Mouse (Mus musculus): ENCODE data around the gene Whamm. TPM values are rescaled to one million over a fixed set of nuclear protein-coding genes. Genes with fewer than 3 reads are reported as not detected.

Whamm gene
- total and polyA plus RNA-seq, 3 experiments, result 23.6 to 40.6 (median 25.3) TPM

GRCm38 (mm10) chr7:81579312-81579711 lies 8.2 kb downstream of the Whamm start:
- TF ChIP-seq TAL1 (conservative IDR thresholded peaks at IDR 0.05; ENCODE audit: low read depth, low read length) (no peak), GATA1 (IDR thresholded peaks at IDR 0.05; ENCODE audit: borderline replicate concordance, low read length) (no peak), GATA2 (IDR thresholded peaks at IDR 0.05; ENCODE audit: borderline replicate concordance, low read depth, low read length) (no peak), POLR2AphosphoS5 (IDR thresholded peaks at IDR 0.05; ENCODE audit: insufficient replicate concordance, low read depth, low read length) (no peak), CTCF (IDR thresholded peaks at IDR 0.05; ENCODE audit: low read depth, low read length) (no peak)
- ATAC-seq (ENCODE audit: extremely low read depth, insufficient number of reproducible peaks, low FRiP score, poor library complexity, severe bottlenecking) (no peak), DNase-seq (ENCODE audit: low spot score) (no peak)
- Histone ChIP-seq H3K4me3 (ENCODE audit: low read depth, low read length) (no peak overlapping the region), H3K4me1 (ENCODE audit: insufficient read depth, low read depth, low read length) (peaks cover 26% of the 10 kb centered on the region), H3K36me3 (replicated peaks) (peaks cover 66% of the 10 kb centered on the region), H3K27me3 (ENCODE audit: insufficient read depth, low read length) (no peaks in the 10 kb centered on the region), H3K9me3 (replicated peaks) (no peaks in the 10 kb centered on the region)

- H3K4me1 ChIP-seq (ENCODE audit: insufficient read depth, low read depth, low read length), result peaks cover 3% of the 10 kb centered on the region; the same call in 1 of the 2 replicates
- no peak overlapping the region for H3K4me3 ChIP-seq (ENCODE audit: low read depth, low read length)
- H3K27me3 ChIP-seq (ENCODE audit: insufficient read depth, low read length), result no peaks in the 10 kb centered on the region
- no peak for TF ChIP-seq TAL1 (conservative IDR thresholded peaks at IDR 0.05; ENCODE audit: low read depth, low read length)
- no peak for TF ChIP-seq GATA1 (IDR thresholded peaks at IDR 0.05; ENCODE audit: borderline replicate concordance, low read length)
- ATAC-seq (ENCODE audit: extremely low read depth, insufficient number of reproducible peaks, low FRiP score, poor library complexity, severe bottlenecking) (no peak), DNase-seq (ENCODE audit: low spot score) (no peak)
- H3K36me3 ChIP-seq (replicated peaks), result peaks cover 70% of the 10 kb centered on the region
- peaks cover 8% of the 10 kb centered on the region for H3K9me3 ChIP-seq (replicated peaks)
Measured at GRCm38 (mm10) chr7:81583512-81583911, 12.4 kb downstream of the Whamm start.

DNA sequence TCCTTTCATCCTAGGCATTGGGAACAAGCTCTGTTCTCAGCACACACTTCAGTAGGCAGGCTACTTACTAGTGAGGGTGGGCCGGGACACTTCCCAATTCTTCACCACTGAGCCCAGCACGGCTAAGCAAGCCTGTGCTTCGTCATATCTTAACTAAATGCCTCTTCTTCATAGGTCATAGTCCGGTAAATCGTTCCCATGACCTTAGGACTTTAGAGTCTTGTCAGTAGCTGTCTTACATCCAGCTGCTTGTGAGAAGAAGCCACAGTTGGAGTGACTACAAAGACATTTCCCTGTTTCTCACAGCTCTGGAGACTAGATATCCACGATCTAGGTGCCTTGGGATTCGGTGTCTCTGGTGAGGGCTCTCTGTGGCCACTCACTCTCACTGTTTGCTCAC lies 14.3 kb downstream of the Whamm start:
- ATAC-seq (ENCODE audit: extremely low read depth, insufficient number of reproducible peaks, low FRiP score, poor library complexity, severe bottlenecking), result no peak
- no peak for DNase-seq (ENCODE audit: low spot score)
- H3K36me3 ChIP-seq (replicated peaks), result peaks cover 73% of the 10 kb centered on the region

DNA sequence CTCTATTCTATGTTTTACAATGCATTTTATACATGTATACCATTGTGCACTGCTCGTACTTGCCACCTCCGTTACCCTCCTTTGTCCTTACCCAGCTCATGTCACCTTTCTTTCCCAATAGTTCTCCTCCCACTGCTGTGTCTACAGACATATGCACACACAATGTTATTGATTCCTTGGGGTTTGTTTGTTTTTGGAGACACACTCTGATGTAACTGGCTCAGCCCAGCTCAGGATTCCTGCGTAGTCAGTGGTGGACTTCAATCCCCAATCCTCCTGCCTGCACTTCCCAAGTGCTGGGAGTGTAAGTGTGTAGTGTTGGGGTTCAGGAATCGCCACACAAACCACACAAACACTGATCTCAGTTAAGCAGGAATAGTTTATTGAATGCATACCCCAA lies 16.2 kb downstream of the Whamm start:
- H3K27me3 ChIP-seq (ENCODE audit: insufficient read depth, low read length), result no peaks in the 10 kb centered on the region
- H3K4me1 ChIP-seq (ENCODE audit: insufficient read depth, low read depth, low read length), result no peaks in the 10 kb centered on the region
- peaks cover 87% of the 10 kb centered on the region for H3K36me3 ChIP-seq (replicated peaks)
- DNase-seq (ENCODE audit: low spot score), result no peak
- no peak overlapping the region for H3K4me3 ChIP-seq (ENCODE audit: low read depth, low read length)
- no peak for ATAC-seq (ENCODE audit: extremely low read depth, insufficient number of reproducible peaks, low FRiP score, poor library complexity, severe bottlenecking)
- no peak for TF ChIP-seq POLR2AphosphoS5 (IDR thresholded peaks at IDR 0.05; ENCODE audit: insufficient replicate concordance, low read depth, low read length)
- TF ChIP-seq GATA2 (IDR thresholded peaks at IDR 0.05; ENCODE audit: borderline replicate concordance, low read depth, low read length), result no peak
- no peak for TF ChIP-seq CTCF (IDR thresholded peaks at IDR 0.05; ENCODE audit: low read depth, low read length)
- no peak for TF ChIP-seq TAL1 (conservative IDR thresholded peaks at IDR 0.05; ENCODE audit: low read depth, low read length)
- no peak for TF ChIP-seq GATA1 (IDR thresholded peaks at IDR 0.05; ENCODE audit: borderline replicate concordance, low read length)
- peaks cover 8% of the 10 kb centered on the region for H3K9me3 ChIP-seq (replicated peaks)

More for the DNA sequence above, 14.3 kb downstream of the Whamm start:
- H3K4me3 ChIP-seq (ENCODE audit: low read depth, low read length), result no peak overlapping the region
- TF ChIP-seq GATA2 (IDR thresholded peaks at IDR 0.05; ENCODE audit: borderline replicate concordance, low read depth, low read length), result no peak
- TF ChIP-seq POLR2AphosphoS5 (IDR thresholded peaks at IDR 0.05; ENCODE audit: insufficient replicate concordance, low read depth, low read length), result no peak
- TF ChIP-seq CTCF (IDR thresholded peaks at IDR 0.05; ENCODE audit: low read depth, low read length), result no peak
- TF ChIP-seq GATA1 (IDR thresholded peaks at IDR 0.05; ENCODE audit: borderline replicate concordance, low read length), result no peak
- no peak for TF ChIP-seq TAL1 (conservative IDR thresholded peaks at IDR 0.05; ENCODE audit: low read depth, low read length)
- H3K9me3 ChIP-seq (replicated peaks), result peaks cover 8% of the 10 kb centered on the region
- H3K4me1 ChIP-seq (ENCODE audit: insufficient read depth, low read depth, low read length), result no peaks in the 10 kb centered on the region
- no peaks in the 10 kb centered on the region for H3K27me3 ChIP-seq (ENCODE audit: insufficient read depth, low read length)

DNA sequence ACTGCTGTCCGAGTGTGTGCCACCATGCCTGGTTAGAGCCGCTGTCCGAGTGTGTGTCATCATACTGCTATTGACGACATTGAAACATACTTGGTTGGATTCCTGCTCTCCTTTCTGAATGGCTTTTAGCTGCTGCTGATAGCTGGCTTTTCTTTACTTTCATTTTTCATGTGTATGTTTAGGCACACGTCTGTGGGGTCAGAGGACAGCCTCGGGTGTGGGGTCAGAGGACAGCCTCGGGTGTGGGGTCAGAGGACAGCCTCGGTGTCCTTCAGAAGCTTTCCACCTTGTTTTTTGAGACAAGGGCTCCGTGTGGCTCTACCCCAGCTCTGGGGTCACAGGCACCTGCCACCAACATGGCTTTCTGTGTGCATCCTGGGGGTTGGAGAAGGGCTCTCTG lies 21.6 kb downstream of the Whamm start:
- no peak for TF ChIP-seq GATA2 (IDR thresholded peaks at IDR 0.05; ENCODE audit: borderline replicate concordance, low read depth, low read length)
- TF ChIP-seq TAL1 (conservative IDR thresholded peaks at IDR 0.05; ENCODE audit: low read depth, low read length), result no peak
- TF ChIP-seq GATA1 (IDR thresholded peaks at IDR 0.05; ENCODE audit: borderline replicate concordance, low read length), result no peak
- no peak for TF ChIP-seq POLR2AphosphoS5 (IDR thresholded peaks at IDR 0.05; ENCODE audit: insufficient replicate concordance, low read depth, low read length)
- TF ChIP-seq CTCF (IDR thresholded peaks at IDR 0.05; ENCODE audit: low read depth, low read length), result no peak
- Histone ChIP-seq H3K27me3 (ENCODE audit: insufficient read depth, low read length) (no peaks in the 10 kb centered on the region), H3K4me1 (ENCODE audit: insufficient read depth, low read depth, low read length) (no peaks in the 10 kb centered on the region), H3K36me3 (replicated peaks) (peaks cover 100% of the 10 kb centered on the region), H3K9me3 (replicated peaks) (no peaks in the 10 kb centered on the region), H3K4me3 (ENCODE audit: low read depth, low read length) (no peak overlapping the region)
- ATAC-seq (ENCODE audit: extremely low read depth, insufficient number of reproducible peaks, low FRiP score, poor library complexity, severe bottlenecking), result no peak
- no peak for DNase-seq (ENCODE audit: low spot score)

GRCm38 (mm10) chr7:81593387-81593786 lies 22.3 kb downstream of the Whamm start:
- Histone ChIP-seq H3K4me1 (ENCODE audit: insufficient read depth, low read depth, low read length) (no peaks in the 10 kb centered on the region), H3K9me3 (replicated peaks) (no peaks in the 10 kb centered on the region), H3K36me3 (replicated peaks) (peaks cover 100% of the 10 kb centered on the region), H3K4me3 (ENCODE audit: low read depth, low read length) (no peak overlapping the region), H3K27me3 (ENCODE audit: insufficient read depth, low read length) (no peaks in the 10 kb centered on the region)
- DNase-seq (ENCODE audit: low spot score) (no peak), ATAC-seq (ENCODE audit: extremely low read depth, insufficient number of reproducible peaks, low FRiP score, poor library complexity, severe bottlenecking) (no peak)
- TF ChIP-seq CTCF (IDR thresholded peaks at IDR 0.05; ENCODE audit: low read depth, low read length) (no peak), POLR2AphosphoS5 (IDR thresholded peaks at IDR 0.05; ENCODE audit: insufficient replicate concordance, low read depth, low read length) (no peak), GATA2 (IDR thresholded peaks at IDR 0.05; ENCODE audit: borderline replicate concordance, low read depth, low read length) (no peak), TAL1 (conservative IDR thresholded peaks at IDR 0.05; ENCODE audit: low read depth, low read length) (no peak), GATA1 (IDR thresholded peaks at IDR 0.05; ENCODE audit: borderline replicate concordance, low read length) (no peak)

Measured in G1E (cell line).